Mouse (Mus musculus): ENCODE results near the gene Brix1.

GRCm38 (mm10) chr15:10534591-10534990, 48.8 kb upstream of the Brix1 start:
- TF ChIP-seq CTCF (IDR thresholded peaks at IDR 0.05; ENCODE audit: low read depth) (no peak), EP300 (IDR thresholded peaks at IDR 0.05; ENCODE audit: low read depth) (no peak)
